Mouse (Mus musculus) forebrain, embryonic 10.5 days (tissue): ENCODE measurements around the gene Adgrl1. TPM values are rescaled to one million over a fixed set of nuclear protein-coding genes. Genes with fewer than 3 reads are reported as not detected.
"Not testable (repeated sequence)": the region's sequence is repeated elsewhere in the genome, so short reads cannot be mapped to it uniquely, and the experiment has no call there.

ENCODE experiments used
- DNase-seq: peaks from one replicate; pipeline ENCODE4 v3.0.0-alpha.2; 2017; ENCODE audit warnings: low spot score; ENCODE audit errors: extremely low spot score
- H3K27ac ChIP-seq: fragments of 300-500 bp; sonication (generic); 2 replicates; pipeline ENCODE4 v1.5.1; 2016; ENCODE audit warnings: mild to moderate bottlenecking
- H3K27me3 ChIP-seq: fragments of 300-500 bp; sonication (generic); 2 replicates; pipeline ENCODE4 v1.6.1; 2016; ENCODE audit warnings: mild to moderate bottlenecking; ENCODE audit not compliant: poor library complexity, severe bottlenecking
- H3K36me3 ChIP-seq: fragments of 300-500 bp; sonication (generic); replicated peaks from 2 replicates; pipeline ENCODE4 v1.6.1; 2016; ENCODE audit warnings: mild to moderate bottlenecking, moderate library complexity
- H3K4me1 ChIP-seq: fragments of 300-500 bp; sonication (generic); 2 replicates; pipeline ENCODE4 v1.6.1; 2016
- H3K4me3 ChIP-seq: fragments of 300-500 bp; sonication (generic); 2 replicates; pipeline ENCODE4 v1.5.1; 2016; ENCODE audit warnings: mild to moderate bottlenecking, moderate library complexity
- H3K9me3 ChIP-seq: fragments of 300-500 bp; sonication (generic); 2 replicates; pipeline ENCODE4 v1.6.1; 2016; ENCODE audit warnings: mild to moderate bottlenecking, moderate library complexity
- WGBS: fragments of 180-500 bp; shearing (Covaris S2); methylation state at CpG from one replicate; pipeline ENCODE4 v1.1.7; 2016; 5-methylcytosine and 5-hydroxymethylcytosine counted together
- polyA plus RNA-seq: library from polyadenylated mRNA; unstranded; fragments of >200 nt; fragmentation: Nextera tagmentation; extraction: Ambion mirVana; gene quantifications from 2 replicates; pipeline ENCODE4 v1.2.1, GENCODE M21; 2016

Gene Adgrl1
- polyA plus RNA-seq, 1 experiment from 2014 or later, result 12.5 TPM

DNA sequence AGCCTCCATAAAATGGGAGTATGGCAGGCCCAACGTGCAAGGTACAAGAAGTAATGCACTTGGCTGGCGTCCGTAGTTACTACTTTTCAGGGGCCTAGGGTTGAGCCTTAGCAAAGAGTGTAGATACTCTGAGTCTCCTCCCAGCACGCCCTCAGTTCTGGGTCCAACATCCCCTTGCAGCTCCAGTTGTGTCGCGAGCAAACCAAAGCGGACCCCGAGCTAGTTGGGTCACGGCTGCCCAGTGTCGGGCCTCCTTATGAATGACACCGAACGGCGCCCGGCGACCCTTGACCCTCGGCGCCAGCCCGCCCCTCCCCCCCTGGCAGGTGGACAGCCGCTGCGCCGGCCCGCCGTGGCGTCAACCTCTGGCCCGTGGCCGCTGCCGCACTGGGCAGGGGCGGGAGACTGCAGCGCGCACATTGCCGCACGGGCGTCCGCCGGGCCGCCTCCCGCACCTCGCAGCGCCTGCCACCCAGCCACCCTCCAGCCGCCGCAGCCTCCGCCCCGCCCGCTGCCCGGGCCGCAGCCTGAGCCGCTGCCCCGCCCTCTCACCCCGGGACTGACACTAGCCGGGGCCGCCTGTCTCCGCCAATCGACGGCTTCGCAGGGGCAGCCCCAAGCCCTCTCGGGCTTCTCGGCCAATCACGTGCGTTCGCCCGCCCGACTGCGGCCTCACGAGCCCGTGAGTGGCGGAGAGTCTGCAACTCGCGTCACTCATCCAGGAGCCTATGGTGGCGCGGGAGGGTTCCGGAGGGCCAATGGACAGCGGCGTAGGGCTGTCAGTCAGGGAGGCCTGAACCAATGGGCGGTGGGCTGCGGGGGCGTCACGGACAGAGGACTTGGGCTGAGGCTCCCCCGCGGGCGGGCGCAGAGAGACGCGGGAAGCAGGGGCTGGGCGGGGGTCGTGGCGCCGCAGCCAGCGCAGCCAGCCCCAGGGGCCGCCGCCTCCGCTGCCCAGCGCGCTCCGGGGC, 72.5 kb downstream of the Adgrl1 start, which contains the start of gene Prkaca:
Gene Prkaca (plus strand): TSS at position 844 of the 971 bp plus-strand sequence.
- no peaks in the 10 kb centered on the region for H3K27me3 ChIP-seq
- no peaks in the 10 kb centered on the region for H3K9me3 ChIP-seq
- H3K4me1 ChIP-seq, result peaks cover 39% of the 10 kb centered on the region
- DNase-seq, result peak; percentile 99
- H3K36me3 ChIP-seq, result peaks cover 42% of the 10 kb centered on the region
- peak within 1 kb of the TSS; percentile 88 for H3K27ac ChIP-seq
- 1% methylated on average over 91 of the region's 94 CpGs for WGBS
- peak within 1 kb of the TSS; percentile 96 for H3K4me3 ChIP-seq

DNA sequence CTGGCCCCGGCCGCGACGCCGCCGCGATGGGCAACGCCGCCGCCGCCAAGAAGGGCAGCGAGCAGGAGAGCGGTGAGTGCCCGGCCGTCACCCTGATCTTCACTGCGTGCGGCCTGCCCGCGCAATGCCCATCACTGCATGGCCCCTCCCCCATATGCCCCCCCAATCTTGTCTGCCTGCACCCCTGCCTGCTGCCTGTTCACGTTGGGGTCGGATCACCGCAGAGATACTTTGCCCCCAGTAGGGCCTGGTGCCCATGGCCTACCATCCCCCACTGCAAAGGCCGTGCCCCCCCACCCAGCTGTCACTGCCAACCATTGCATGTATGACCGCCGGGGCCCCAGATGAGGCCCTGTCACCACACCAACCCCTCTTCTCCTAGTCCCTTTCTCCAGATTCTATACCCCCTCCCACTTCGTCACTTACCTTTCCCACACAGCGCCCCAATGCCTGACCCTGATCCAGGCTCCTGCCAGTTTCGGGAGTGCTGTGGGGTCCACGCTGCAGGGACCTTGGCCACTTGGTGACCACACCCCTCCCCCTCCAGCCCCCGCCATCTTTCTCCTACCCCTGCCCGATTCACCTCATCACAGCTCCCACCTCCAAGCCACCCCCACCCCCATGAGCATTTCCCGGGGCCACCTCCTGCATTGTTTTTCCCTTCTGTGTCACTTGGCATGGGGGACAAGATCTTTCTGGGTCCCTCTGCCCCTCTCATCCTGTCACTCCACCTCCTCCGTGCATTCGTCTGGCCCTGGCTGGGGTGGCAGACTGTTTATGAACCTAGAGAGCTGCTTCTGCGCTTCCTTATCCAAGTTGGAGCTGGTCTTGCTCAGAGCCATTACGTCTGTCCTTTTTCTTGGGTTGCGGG, 73.5 kb downstream of the Adgrl1 start:
- Histone ChIP-seq H3K4me3 (peak overlapping the region; percentile 96), H3K27ac (peak overlapping the region; percentile 88), H3K4me1 (peaks cover 49% of the 10 kb centered on the region), H3K27me3 (no peaks in the 10 kb centered on the region), H3K36me3 (peaks cover 38% of the 10 kb centered on the region), H3K9me3 (no peaks in the 10 kb centered on the region)
- WGBS, result 4% methylated on average over 37 of the region's 37 CpGs
- no peak for DNase-seq

DNA sequence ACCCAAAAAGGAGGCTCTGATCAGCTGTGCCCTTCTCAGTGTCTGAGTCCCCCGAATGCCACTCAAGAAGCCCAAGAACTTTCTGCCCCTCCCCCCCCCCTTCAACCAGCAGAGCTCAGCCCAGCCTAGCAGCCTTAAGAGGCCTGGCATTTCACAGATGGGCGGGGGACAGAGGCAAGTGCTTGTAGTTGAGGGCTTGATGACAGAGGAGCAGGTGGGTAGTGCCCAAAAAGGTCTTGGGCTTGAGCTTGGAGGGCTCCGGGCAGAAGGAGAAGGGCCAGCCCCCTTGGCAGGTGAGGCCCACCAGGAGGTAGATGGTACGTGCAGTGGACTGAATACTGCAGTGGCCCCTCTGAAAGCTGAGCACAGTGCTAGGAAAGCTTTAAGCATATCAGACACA, 74.6 kb downstream of the Adgrl1 start:
- Histone ChIP-seq H3K36me3 (peaks cover 37% of the 10 kb centered on the region), H3K27me3 (no peaks in the 10 kb centered on the region), H3K9me3 (no peaks in the 10 kb centered on the region), H3K27ac (no peak overlapping the region), H3K4me3 (peak overlapping the region; percentile 96), H3K4me1 (peaks cover 50% of the 10 kb centered on the region)
- DNase-seq, result no peak
- 87% methylated on average over 4 of the region's 4 CpGs for WGBS

DNA sequence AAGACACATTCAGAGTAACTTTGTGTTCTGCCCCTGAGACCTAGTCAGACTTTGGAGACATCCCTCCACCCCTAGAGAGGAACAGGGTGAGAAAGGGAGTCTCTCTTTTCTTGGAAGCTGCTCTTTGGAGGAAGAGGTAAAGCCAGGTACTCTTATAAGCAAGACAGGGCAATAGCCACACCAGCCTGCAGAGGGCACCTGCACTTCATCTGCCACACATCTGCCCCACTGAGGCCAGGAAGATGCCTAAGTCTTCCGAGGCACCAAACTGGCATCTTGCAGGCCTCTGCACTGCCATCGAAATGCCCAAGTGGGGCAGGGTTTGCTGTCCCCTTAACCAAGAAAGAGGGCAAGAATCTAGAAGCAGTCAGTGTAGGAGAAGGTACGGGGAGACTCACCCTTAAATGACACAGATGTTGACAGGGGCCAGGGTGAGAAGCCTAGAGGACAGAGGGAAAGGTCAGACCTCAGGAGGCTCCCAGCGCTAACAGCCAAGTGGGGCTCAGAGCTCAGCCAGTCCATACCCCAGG, 76.3 kb downstream of the Adgrl1 start:
- H3K9me3 ChIP-seq, result no peaks in the 10 kb centered on the region
- WGBS, result 88% methylated on average over 4 of the region's 4 CpGs
- DNase-seq, result no peak
- no peak overlapping the region for H3K27ac ChIP-seq
- H3K4me1 ChIP-seq, result peaks cover 50% of the 10 kb centered on the region
- no peaks in the 10 kb centered on the region for H3K27me3 ChIP-seq
- peaks cover 42% of the 10 kb centered on the region for H3K36me3 ChIP-seq
- no peak overlapping the region for H3K4me3 ChIP-seq

DNA sequence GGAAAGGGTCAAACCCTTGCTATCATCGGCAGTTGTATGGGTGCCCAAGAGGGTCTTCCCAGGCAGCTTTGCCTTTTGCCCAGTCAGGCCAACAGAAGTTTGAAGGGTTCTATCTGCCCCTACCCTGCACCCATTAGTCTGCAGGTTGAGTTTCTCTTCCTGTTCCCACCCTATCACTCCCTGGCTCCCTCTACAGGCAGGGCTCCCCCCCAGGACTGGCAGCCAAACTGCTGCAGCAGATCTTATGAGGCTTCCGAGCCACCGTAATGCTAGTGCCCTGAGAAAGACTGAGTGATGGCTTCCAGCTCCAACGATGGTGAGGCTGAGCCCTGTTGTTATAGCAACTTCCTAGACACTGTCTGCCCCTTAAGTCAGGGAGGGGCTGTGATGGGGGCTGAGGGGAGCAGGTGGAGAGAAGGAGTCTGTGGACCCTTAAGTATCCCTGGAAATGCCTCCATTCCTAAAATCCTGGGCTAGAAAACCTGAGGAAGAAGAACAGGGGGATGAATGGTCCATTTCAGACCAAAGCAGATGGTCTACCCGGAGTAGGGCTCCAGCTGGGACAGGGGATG, 77.0 kb downstream of the Adgrl1 start:
- peaks cover 49% of the 10 kb centered on the region for H3K36me3 ChIP-seq
- peaks cover 44% of the 10 kb centered on the region for H3K4me1 ChIP-seq
- WGBS, result 95% methylated on average over 5 of the region's 5 CpGs
- DNase-seq, result no peak
- peak overlapping the region; percentile 8; the same call in 1 of the 2 replicates for H3K4me3 ChIP-seq
- H3K9me3 ChIP-seq, result no peaks in the 10 kb centered on the region
- no peaks in the 10 kb centered on the region for H3K27me3 ChIP-seq
- 0 out of 2 replicates have a peak overlapping the region, but pooled peaks have one; percentile 22 for H3K27ac ChIP-seq

DNA sequence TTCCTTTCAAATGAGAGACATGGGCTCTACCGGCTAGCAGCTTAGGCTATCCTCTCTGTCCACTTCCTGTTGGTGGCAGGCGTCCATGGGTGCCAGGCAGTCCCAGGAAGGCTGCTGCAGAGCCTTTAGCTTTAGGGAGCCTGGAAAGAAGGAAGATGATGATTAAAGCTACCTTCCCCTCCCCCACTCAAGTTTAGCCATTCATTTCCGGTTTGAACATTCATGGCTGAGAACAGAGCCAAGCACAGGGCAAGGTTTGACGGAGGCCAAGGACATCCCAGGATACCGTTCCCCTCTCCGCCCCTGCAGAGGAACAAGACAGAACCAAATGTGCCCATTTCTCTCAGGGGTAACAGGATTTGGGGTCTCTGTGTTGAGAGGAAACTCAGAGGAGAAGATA, 77.7 kb downstream of the Adgrl1 start:
- Histone ChIP-seq H3K4me1 (peaks cover 39% of the 10 kb centered on the region), H3K4me3 (no peak overlapping the region; the same call in 1 of the 2 replicates), H3K9me3 (no peaks in the 10 kb centered on the region), H3K27ac (peak overlapping the region; percentile 26; the same call in 1 of the 2 replicates), H3K27me3 (no peaks in the 10 kb centered on the region), H3K36me3 (peaks cover 56% of the 10 kb centered on the region)
- 72% methylated on average over 6 of the region's 6 CpGs for WGBS
- DNase-seq, result no peak

DNA sequence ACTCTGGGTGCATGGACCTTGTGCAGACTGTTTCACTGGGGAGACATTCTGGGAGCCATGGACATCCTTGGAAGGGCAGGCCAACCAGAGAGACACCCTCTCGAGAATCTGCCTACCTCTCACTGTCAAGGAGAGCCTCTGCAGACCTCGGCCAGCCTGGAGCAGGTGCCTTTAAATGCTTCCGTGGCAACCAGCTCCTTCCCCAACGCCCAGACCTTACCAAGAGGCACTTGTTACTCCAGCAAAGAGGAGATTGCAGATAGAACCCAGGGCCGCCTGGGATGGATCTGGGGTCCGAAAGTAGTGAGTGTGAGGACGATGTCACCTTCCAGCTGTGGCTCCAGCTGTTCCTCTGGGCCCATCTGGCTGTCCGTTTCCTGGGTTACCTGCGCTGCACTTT, 78.3 kb downstream of the Adgrl1 start:
- Histone ChIP-seq H3K9me3 (no peaks in the 10 kb centered on the region), H3K27ac (peak overlapping the region; percentile 26; the same call in 1 of the 2 replicates), H3K4me3 (no peak overlapping the region; the same call in 1 of the 2 replicates), H3K36me3 (peaks cover 62% of the 10 kb centered on the region), H3K4me1 (peaks cover 36% of the 10 kb centered on the region), H3K27me3 (no peaks in the 10 kb centered on the region)
- no peak for DNase-seq
- 77% methylated on average over 9 of the region's 9 CpGs for WGBS

DNA sequence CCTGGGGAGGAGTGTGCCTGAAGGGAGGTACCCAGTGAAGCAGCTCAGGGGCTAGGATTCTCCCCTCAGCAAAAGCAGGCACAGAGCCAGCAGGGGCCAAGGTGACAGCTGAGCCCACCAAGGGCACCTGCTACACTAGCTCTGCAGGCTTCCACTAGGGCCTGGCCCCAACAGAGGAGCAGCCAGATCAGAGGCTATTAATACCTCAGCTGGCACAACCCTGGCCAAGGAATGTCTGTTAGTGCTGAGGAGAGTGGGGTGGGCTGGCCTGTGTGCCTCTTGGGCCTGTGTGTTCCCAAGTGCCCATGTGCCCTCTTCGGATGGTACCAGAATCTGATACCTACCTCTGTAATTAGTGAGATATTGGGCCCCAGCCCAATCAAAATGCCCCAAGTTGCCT, 80.3 kb downstream of the Adgrl1 start:
- H3K27ac ChIP-seq, result no peak overlapping the region
- peaks cover 20% of the 10 kb centered on the region for H3K4me1 ChIP-seq
- H3K36me3 ChIP-seq, result peaks cover 79% of the 10 kb centered on the region
- 88% methylated on average over 1 of the region's 1 CpGs for WGBS
- no peaks in the 10 kb centered on the region for H3K9me3 ChIP-seq
- no peak for DNase-seq
- no peaks in the 10 kb centered on the region for H3K27me3 ChIP-seq
- no peak overlapping the region for H3K4me3 ChIP-seq

DNA sequence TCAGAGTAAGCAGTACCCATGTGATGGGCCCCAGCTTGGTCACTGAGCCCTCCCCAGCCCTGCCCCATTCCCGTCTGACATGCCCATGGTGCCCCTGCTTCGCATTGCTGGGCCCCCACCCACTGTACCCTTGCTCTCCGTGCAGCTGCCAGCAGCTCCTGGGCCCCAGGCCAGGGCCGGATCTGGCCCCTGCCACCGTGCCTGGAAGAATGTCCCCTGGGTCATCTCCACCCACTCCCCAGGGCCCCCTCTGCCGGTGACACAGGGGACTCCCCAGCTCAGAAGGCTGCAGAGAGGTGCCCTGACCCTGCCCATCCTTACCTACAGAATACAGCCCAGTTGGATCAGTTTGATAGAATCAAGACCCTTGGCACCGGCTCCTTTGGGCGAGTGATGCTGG, 80.9 kb downstream of the Adgrl1 start:
- no peaks in the 10 kb centered on the region for H3K9me3 ChIP-seq
- H3K27me3 ChIP-seq, result no peaks in the 10 kb centered on the region
- H3K4me3 ChIP-seq, result no peak overlapping the region
- no peak for DNase-seq
- WGBS, result 84% methylated on average over 8 of the region's 8 CpGs
- no peak overlapping the region for H3K27ac ChIP-seq
- peaks cover 83% of the 10 kb centered on the region for H3K36me3 ChIP-seq
- peaks cover 20% of the 10 kb centered on the region for H3K4me1 ChIP-seq

DNA sequence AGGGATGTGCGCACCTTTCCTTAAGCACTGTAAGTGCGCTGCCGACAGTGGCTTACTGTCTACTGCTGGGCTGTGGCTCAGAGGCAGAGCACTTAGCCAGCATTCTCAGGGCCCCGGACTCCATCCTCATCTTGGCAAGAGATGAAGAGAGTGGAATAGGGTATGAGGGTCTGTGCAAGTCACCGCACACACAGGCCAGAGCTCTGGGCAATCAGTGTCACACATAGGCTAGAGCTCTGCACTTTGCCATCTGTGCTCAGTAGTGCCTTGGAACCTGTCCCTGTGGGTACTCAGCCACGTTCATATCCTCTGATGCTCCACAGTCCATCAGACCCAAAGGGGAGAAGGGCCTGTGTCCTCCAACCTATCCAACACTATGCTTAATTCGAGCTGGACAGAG, 81.6 kb downstream of the Adgrl1 start:
- no peak for DNase-seq
- H3K27ac ChIP-seq, result no peak overlapping the region
- H3K9me3 ChIP-seq, result no peaks in the 10 kb centered on the region
- 95% methylated on average over 7 of the region's 7 CpGs for WGBS
- H3K27me3 ChIP-seq, result no peaks in the 10 kb centered on the region
- no peak overlapping the region for H3K4me3 ChIP-seq
- peaks cover 84% of the 10 kb centered on the region for H3K36me3 ChIP-seq
- peaks cover 20% of the 10 kb centered on the region for H3K4me1 ChIP-seq

DNA sequence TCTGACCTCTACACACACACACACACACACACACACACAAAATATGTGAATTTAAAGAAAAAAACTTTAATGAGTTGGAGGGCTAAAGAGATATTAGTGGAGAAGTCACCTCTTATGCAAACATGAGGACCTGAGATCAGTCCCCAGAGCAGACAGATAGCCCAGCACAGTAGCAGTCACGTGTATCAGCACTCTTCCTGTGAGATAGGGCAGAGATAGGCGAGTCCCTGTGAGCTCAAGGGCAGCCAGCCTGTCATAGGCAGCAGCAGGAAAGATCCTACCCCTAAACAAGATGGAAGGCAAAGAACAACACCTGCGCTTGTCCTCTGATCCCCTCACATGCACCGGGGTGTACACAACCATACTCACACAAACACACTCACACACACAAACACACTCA, 82.5 kb downstream of the Adgrl1 start:
- DNase-seq, result no peak
- H3K27me3 ChIP-seq, result no peaks in the 10 kb centered on the region
- H3K9me3 ChIP-seq, result no peaks in the 10 kb centered on the region
- peaks cover 11% of the 10 kb centered on the region for H3K4me1 ChIP-seq
- no peak overlapping the region for H3K27ac ChIP-seq
- peaks cover 94% of the 10 kb centered on the region for H3K36me3 ChIP-seq
- 85% methylated on average over 4 of the region's 4 CpGs for WGBS
- no peak overlapping the region for H3K4me3 ChIP-seq

DNA sequence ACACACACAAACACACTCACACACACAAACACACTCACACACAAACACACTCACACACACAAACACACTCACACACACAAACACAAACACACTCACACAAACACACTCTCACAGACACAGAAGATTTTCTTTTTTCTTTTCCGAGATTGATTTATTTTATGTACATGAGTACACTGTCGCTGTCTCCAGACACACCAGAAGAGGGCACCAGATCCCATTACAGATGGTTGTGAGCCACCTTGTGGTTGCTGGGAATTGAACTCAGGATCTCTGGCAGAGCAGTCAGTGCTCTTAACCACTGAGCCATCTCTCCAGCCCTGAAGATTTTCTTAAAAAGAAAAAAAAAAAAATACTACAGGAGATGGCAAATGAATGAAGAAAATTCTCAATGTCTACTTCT, 83.3 kb downstream of the Adgrl1 start:
- not testable (repeated sequence) for DNase-seq, H3K27me3 ChIP-seq, H3K4me1 ChIP-seq, H3K27ac ChIP-seq, H3K4me3 ChIP-seq, H3K9me3 ChIP-seq
- peaks cover 97% of the 10 kb centered on the region for H3K36me3 ChIP-seq
- WGBS, result 99% methylated on average over 2 of the region's 2 CpGs
